Mouse (Mus musculus): Measurements from ENCODE around the gene Endog. TPM values are rescaled to one million over a fixed set of nuclear protein-coding genes. Genes with fewer than 3 reads are reported as not detected.

Gene Endog
- total RNA-seq, 4 experiments from 2014 or later = 18.7 to 28.3 (median 21.4) TPM

DNA sequence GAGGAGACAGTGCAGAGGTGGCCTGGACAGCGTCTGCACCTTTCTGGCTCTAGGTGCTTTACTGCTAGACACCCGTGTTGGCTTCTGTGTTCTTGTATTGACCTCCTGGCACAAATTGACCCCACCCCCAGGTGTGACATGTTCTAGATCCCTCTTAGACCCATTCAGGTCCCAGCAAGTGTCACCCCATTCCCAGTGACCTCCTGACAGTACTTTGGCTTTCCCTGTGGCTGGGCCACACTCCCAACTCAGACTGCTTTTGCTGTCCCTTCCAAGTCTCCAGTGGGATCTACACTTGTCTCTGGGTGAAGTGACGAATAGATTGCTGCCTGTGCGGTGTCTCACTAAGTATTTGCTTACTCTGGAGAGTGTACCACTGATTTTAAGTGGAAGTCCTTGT lies 36.1 kb downstream of the Endog start:
- no peak for DNase-seq (ENCODE audit: low spot score in 2 of 2)

DNA sequence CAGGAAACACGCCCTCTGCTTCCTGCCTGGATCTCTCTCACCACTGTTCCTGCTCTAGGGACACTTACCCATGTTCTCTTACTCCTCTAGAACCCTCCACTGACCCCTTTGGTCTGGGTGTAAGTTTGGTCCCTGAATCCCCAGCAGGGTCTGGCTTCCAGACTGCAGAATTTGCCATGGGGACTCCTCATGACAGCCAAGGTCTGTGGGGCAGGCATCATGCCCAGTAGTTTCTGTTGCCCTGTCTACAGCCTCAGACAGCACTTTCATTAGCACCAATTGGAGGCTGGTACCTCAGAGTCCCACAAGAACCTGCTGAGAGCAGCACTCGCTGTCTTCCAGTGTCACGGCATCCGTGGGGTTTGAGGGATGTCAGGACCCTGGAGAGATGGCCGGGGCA lies 36.6 kb downstream of the Endog start:
- no peak for DNase-seq (ENCODE audit: low spot score in 2 of 2)

- DNase-seq (ENCODE audit: low spot score in 2 of 2) = no peak
These were observed 40.3 kb downstream of the Endog start for GRCm38 (mm10) chr2:30211408-30212168.

DNA sequence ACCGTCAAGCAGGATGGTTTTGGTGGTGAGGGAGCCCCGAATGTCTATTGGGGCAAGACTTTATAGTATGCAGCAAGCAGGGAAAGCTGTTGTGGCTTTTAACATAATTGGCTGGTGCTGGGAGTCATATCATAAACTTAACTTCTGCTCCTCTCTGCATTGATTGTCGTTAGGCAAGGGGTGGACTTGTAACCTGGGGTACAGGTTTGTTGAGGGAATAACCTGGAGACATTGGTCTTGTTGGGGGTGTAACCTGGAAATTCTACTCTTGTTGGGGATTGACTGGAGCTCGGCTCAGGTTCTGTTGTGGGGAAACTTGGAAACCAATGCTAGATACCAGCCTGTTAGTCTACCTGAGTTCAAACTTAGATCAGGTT lies 40.9 kb downstream of the Endog start:
- DNase-seq (ENCODE audit: low spot score in 2 of 2) = no peak

- DNase-seq (ENCODE audit: low spot score in 2 of 2) = no peak
These were observed 41.7 kb downstream of the Endog start for GRCm38 (mm10) chr2:30212951-30213350.

DNA sequence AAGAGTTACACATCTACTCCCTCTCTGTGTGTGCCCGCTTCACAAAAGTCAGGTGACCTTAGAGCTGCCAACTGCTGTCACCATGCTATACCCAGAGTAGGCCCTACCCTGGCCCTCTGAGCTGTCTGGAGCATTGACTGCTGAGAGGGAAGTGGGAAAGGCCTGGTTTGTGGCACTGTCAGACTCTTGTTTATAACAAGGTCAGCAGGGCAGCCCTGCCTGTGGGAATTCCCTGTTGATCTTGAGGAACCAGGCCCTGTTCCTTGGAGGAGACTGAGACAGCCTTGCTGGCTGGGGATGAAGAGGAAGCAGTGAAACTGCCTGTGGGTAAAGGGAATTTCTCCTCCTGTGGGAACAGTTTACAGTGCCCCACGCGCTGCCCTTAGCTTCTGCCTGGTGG lies 43.5 kb downstream of the Endog start:
- DNase-seq (ENCODE audit: low spot score in 2 of 2) = no peak

- DNase-seq (ENCODE audit: low spot score in 2 of 2) = no peak
These were observed 44.2 kb downstream of the Endog start for GRCm38 (mm10) chr2:30215493-30215892.

GRCm38 (mm10) chr2:30216293-30216692 lies 45.0 kb downstream of the Endog start:
- DNase-seq (ENCODE audit: low spot score in 2 of 2) = no peak

Other genes with a start within 250 kb of the Endog start
- gene Gle1, start 236.1 kb upstream of the Endog start, total RNA-seq (2022) = 10 to 100 TPM; 42.5 to 49.2 (median 44.9) TPM
- gene Sptan1, start 205.9 kb upstream of the Endog start, total RNA-seq (2022) = 100 to 1,000 TPM; 744 to 871 (median 808) TPM
- 10 to 100 TPM; 36.9 to 45.0 (median 39.9) TPM for gene Wdr34, start 122.6 kb upstream of the Endog start, total RNA-seq (2022)
- gene Set, start 114.1 kb upstream of the Endog start, total RNA-seq (2022) = 100 to 1,000 TPM; 179 to 198 (median 186) TPM
- 1 to 10 TPM; 2.1 to 6.1 (median 3.5) TPM for gene Pkn3, start 93.8 kb upstream of the Endog start, total RNA-seq (2022)
- gene Zdhhc12, start 77.8 kb upstream of the Endog start, total RNA-seq (2022) = 10 to 100 TPM in 2 of 4 experiments, 1 to 10 TPM in 2; 7.3 to 14.0 (median 10.4) TPM
- 100 to 1,000 TPM; 173 to 203 (median 195) TPM for gene Zer1, start 46.9 kb upstream of the Endog start, total RNA-seq (2022)
- 10 to 100 TPM; 49.6 to 61.9 (median 58.5) TPM for gene Tbc1d13, start 37.7 kb upstream of the Endog start, total RNA-seq (2022)
- gene Spout1, start 7.0 kb downstream of the Endog start, total RNA-seq (2022) = 10 to 100 TPM; 32.9 to 40.2 (median 35.2) TPM
- 10 to 100 TPM; 15.6 to 19.9 (median 16.9) TPM for gene Kyat1, start 34.4 kb downstream of the Endog start, total RNA-seq (2022)
- gene Lrrc8a, start 66.2 kb downstream of the Endog start, total RNA-seq (2022) = 10 to 100 TPM; 54.5 to 70.6 (median 60.3) TPM
- 10 to 100 TPM in 2 of 4 experiments, 1 to 10 TPM in 2; 6.7 to 11.6 (median 9.9) TPM for gene Gm28035, start 69.1 kb downstream of the Endog start, total RNA-seq (2022)
- gene Phyhd1, start 94.7 kb downstream of the Endog start, total RNA-seq (2022) = 10 to 100 TPM; 19.3 to 33.3 (median 24.4) TPM
- gene Gm28038, start 109.5 kb downstream of the Endog start, total RNA-seq (2022) = not detected
- 10 to 100 TPM; 20.4 to 24.6 (median 23.6) TPM for gene Dolk, start 114.8 kb downstream of the Endog start, total RNA-seq (2022)
- 10 to 100 TPM; 18.6 to 22.4 (median 20.6) TPM for gene Nup188, start 114.9 kb downstream of the Endog start, total RNA-seq (2022)
- 100 to 1,000 TPM; 230 to 295 (median 278) TPM for gene Sh3glb2, start 187.8 kb downstream of the Endog start, total RNA-seq (2022)
- 100 to 1,000 TPM; 104 to 146 (median 121) TPM for gene Miga2, start 192.7 kb downstream of the Endog start, total RNA-seq (2022)
- 10 to 100 TPM; 23.2 to 30.7 (median 25.1) TPM for gene Dolpp1, start 220.8 kb downstream of the Endog start, total RNA-seq (2022)
- 10 to 100 TPM; 48.9 to 59.3 (median 50.7) TPM for gene Crat, start 244.3 kb downstream of the Endog start, total RNA-seq (2022)
- 100 to 1,000 TPM; 165 to 175 (median 173) TPM for gene Ptpa, start 244.5 kb downstream of the Endog start, total RNA-seq (2022)

Measured in layer of hippocampus, adult 8-10 months (tissue).